Mouse (Mus musculus) thymus, postnatal 36 days (tissue): ENCODE measurements around the gene Sat2.

Experiments
- DNase-seq, 2 experiments: peaks; one replicate each; pipeline ENCODE4 v3.0.0; 2022; ENCODE audit warnings: mixed read lengths in 2 of 2

Sat2 gene

DNA sequence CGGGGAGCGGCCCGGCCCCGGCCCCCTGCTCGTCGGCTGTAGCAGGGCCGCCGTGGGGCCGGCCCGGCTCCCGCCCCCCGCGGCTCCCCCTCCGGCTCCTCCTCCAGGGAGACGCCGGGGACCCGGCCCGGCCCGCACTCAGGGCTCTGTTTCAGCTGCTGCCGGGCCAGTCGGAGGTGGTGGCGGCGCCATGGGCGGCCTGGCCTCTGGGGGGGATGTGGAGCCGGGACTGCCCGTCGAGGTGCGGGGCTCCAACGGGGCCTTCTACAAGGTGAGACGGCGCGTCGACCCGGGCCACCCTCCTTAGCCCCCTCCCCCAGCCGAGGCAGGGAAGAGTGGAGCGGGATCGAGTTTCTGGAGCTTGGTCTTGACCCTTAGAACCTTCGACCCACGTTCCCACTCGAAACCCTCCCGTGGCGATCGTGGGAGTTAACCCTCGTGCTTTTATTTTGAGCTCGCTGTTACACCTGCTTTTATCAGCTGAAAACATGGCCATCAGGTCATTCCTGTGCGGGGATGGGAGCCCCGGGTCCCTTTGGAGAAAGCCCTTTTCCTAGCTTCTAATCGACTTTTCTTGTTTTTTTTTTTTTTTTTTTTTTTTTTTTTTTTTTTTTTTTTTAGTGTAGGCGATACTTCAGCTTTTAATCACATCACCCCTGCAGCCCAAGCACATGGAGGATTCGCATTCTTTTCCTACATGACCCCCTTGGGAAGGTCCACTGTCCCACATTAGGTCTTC is 11.5 kb downstream of the Sat2 start:
- DNase-seq, result no peak

GRCm38 (mm10) chr11:69635471-69635870 is 13.6 kb downstream of the Sat2 start:
- no peak for DNase-seq

DNA sequence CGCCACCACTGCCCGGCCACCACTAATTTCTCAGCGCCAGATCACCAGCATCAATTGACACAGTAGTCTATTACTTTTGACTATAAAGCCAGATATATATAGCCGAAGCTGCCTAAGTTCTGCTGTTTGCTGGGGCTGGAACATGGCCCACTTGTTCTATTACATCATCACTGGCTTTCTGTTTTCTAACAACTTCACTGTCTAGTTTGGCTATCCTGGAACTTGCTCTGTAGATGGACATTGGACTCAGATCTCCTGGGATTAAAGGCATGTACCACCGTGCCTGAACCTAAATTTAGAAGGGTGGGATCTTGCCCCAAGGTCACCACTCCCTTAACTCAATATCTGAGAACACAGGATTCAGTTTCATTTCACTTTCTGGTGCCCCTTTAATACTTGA is 24.0 kb downstream of the Sat2 start:
- no peak for DNase-seq

- DNase-seq, result no peak
These were observed 31.6 kb downstream of the Sat2 start for GRCm38 (mm10) chr11:69653399-69653798.

- no peak for DNase-seq
These were observed 32.9 kb downstream of the Sat2 start for GRCm38 (mm10) chr11:69654760-69655159.

DNA sequence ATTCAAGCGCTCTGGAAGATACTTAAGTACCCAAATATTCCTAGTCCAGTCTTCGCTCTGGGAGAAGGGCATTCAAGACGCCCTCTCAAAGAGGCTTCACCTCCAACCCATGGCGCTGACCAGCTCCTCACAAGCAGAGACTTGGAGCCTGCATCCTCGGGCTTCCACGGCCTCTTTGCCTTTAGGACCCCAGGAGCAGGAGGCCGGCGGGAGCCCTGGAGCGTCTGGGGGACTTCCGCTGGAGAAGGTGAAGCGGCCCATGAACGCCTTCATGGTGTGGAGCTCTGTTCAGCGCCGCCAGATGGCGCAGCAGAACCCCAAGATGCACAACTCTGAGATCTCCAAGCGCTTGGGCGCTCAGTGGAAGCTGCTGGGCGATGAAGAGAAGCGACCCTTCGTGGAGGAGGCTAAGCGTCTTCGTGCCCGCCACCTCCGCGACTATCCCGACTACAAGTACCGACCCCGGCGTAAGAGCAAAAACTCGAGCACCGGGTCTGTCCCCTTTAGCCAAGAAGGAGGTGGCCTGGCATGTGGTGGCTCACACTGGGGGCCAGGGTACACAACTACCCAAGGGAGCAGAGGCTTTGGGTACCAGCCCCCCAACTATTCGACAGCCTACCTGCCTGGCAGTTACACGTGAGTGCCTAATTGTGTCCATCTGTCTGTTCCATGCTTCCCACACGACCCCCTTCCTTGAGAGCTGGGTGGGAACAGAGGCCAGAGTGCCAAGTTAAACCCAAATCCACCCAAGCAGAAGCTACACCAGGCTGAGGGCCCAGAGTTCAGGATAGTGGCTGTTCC is 33.6 kb downstream of the Sat2 start, which contains the start of gene Sox15:
Gene Sox15 (plus strand): TSS at position 51 of the 801 bp plus-strand sequence.
- DNase-seq, result peak; percentile 25 to 44

DNA sequence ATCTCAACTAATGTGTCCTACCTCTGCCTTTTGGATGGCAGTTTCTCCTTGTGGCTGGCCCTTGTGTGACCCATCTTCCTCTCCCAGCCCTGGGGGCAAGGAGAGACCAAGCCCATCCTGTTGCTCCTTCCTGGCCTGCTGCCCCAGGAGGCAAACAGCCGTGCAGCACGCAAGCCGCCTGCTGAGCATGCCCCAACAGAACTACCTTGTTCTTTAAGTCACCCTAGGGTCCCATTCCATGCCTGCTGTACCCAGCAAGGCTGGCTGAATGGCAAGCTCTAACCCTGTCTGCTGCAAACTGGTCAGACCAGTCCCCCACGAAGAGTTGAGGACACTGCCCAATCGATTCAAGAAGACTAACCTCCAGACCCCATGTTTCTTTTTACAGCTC is 34.2 kb downstream of the Sat2 start:
- no peak for DNase-seq

DNA sequence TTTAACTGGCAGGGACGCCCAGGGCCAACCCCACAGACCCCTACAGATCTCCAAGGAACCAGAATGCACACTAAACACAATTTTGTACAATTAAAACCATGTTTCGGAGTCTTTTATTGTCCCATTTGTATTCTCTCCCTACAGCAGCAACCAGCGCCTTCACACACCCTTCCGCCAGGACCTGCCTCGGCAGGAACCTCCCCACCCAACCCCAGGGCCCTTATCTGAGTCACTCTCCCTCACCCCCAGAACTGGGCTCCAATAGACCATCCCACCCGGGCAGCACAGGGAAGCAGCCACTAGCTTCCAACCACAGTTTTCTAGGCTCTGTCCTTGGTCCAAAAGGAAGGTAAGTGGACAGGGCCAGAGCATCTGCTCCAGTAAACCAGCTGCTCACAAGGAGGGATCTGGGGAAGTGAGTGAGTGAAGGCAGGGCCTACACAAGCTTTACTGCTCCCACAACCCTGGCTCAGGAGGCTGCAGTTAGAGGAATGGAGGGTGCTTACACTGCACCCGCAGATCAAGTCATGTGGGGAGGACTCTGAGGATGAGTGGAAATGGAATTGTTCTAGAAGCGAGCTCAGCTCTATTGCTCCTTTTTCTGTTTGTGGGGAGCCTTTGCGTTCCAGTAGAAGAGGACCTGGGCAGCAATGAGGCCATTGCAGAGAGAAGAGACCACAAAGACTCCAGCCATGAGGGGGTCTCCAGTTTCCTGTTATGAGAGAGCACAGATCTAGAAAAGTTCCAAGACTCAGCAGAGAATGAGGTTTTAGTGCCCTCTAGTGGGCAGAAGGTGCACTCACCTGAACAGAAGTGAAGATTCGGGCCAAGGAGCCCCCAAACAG is 35.0 kb downstream of the Sat2 start:
- DNase-seq, result peak; percentile 48

GRCm38 (mm10) chr11:69657462-69657881 is 35.6 kb downstream of the Sat2 start:
- DNase-seq, result no peak

DNA sequence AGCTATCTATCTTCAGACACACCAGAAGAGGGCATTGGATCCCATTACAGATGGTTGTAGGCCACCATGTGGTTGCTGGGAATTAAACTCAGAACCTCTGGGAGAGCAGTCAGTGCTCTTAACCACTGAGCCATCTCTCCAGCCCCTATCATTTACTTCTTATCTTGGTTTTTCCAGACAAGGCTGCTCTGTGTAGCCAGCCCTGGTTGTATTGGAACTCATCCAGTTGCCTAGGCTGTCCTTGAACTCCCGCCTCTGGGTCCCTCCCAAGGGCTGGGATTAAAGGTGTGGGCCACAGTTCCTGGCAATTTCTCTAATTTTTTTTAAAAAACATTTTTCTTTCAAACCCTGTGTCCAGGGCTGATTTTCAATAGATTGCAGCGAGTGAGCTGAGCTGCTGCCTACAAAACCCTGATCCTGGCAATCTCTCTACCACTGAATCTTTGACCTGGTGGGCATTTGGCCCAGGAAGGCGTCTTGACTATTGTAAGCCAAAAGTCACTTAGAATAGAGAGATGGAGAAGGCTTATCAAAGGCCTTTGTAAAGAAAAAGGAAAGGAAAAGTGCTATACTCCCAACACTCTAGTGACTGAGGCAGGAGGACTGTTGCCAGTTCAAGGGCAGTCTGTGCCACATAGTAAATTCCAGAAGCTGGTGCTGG is 39.5 kb downstream of the Sat2 start:
- DNase-seq, result no peak

GRCm38 (mm10) chr11:69662213-69662966 is 40.6 kb downstream of the Sat2 start, which contains the start of gene Mpdu1:
Gene Mpdu1, minus strand, starts transcription at chr11:69662642.
- peak; percentile 93 to 96 for DNase-seq

DNA sequence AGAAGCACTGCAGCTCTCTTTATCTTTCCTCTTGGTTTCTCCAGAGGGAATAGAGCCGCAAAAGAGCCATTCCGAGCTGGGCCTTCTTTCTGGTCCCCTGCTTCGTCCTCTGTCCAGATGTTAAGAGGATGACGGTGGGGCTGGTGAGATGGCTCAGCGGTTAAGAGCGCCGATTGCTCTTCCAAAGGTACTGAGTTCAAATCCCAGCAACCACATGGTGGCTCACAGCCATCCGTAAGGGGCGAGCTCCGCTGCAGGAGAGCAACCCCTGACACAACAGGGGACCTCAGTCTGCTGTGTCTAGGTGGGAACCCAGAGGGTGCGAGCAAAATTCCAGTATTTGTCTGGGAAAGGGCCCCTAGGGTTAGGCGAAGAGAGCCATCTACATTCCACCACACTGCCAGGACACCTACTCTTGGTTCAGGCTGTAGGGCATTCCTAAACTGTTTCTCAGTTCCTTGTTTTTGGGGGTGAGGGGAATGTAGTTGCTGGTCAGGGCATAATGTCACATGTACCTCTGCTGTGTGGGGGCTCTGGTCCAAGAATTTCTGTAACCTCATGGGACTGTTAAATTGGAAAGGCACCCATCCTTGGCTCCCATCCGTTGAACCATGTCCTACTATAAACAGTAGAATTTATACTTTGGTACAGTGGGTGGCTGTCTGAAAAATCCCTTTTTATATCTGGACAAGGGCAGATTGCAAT is 41.3 kb downstream of the Sat2 start:
- peak in 1 of 2 experiments; percentile 46 for DNase-seq

DNA sequence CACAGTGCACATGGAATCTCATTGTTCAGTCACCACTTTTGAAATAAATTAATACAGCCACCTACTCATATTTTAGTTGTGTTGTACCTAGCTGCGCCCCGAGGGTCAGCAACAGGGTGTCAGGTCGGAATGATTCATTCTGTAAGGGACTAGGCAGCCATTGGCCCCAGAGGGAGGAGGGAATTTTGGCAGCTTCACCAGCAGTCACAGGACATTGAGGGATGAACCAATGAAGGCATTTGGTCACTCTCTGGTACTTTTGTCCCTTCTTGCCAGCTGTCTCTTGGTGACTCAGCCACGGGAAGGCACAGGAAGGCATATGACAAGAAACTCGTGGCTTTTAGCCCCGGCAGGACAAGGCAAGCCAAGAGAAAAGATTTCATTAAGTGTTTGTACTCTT is 42.0 kb downstream of the Sat2 start:
- DNase-seq, result no peak

DNA sequence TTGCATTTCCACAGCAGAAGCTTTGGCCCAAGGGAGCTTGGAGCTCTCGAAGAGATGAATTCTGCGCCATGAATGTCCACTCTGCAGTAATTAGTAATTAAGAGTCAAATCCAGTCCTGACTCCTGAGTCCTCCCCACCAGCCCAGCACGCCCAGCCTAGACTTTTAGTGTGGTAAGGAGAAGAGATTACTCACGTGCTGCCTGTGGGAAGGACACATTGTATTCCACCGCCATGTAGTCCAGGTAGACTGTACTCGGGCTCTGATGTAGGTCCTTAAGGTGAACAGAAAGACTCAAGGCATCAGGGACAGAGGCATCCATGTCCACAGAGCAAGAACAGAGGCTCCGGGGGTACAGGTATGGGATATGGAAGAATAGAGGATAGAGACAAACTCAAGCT is 43.0 kb downstream of the Sat2 start:
- DNase-seq, result no peak

GRCm38 (mm10) chr11:69665457-69665960 is 43.7 kb downstream of the Sat2 start:
- DNase-seq, result peak in 1 of 2 experiments; percentile 21

- peak in 1 of 2 experiments; percentile 30 for DNase-seq
These were observed 44.3 kb downstream of the Sat2 start, which contains the start of gene Cd68 for GRCm38 (mm10) chr11:69665961-69666664. Gene Cd68, minus strand, starts transcription at chr11:69666153.

- DNase-seq, result no peak
These were observed 44.8 kb downstream of the Sat2 start for GRCm38 (mm10) chr11:69666665-69667005.

DNA sequence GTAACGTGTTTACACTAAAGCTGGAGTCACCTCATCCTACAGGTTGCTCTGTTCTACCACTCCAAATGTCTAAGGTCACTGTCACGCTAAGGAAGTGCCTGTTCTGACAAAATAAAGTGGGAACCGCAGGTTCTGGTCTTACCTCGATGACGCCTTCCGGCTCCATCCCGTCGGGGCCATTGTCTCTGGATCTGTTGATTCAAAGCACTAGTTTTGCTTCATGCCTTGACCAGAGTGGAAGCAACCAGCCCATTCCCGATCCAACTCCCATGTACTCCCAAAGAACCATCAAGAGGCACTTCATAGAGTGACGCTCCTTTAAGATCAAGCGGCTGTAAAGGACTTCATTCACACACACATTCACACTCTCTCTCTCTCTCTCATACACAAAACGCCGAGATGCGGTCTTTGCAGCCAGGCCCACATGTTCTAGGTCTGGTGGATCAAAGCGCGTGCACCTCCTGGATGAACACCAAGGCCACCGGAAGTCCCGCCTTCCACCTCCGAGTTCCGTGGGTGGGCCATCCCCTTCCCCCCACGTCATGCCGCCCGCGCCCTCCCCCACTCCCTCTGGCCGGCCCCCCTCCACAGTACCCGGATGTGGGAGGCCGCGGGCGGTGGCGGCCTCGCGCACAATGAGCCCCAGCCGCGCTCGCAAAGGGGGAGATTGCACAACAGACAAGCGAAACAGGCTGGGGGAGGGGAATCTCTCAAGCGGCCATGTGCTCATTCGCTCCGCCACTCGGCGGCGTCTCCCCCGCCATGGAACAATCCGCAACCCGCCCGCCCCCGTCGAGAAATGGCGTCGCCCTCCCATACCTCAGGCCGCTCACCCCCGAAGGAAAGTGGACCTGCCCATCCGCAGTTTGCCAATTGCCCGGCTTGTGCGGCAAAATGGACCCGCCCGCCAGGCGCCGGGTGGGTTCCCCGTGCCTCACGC is 49.2 kb downstream of the Sat2 start:
- DNase-seq, result peak; percentile 95 to 96

DNA sequence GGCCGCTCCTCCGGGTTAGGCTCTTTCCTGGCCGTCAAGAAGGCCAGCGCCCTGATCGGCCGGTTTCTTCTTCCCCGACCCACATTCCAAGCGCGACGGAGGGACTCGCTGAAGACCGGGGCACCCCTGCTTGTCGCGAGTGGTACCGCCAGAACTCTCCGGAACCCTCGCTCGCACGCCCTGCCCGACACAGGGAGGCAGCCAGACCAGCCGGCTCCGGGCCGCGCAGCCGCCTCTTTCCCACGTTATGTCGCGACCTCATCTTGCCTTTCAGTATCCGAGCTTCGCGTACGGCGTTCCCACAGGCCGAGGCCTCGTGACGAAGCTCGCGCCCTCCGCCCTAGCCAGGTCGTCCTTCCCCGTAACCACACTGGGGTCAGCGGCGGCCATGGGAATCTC is 49.9 kb downstream of the Sat2 start:
- DNase-seq, result no peak
